Mouse (Mus musculus) E14TG2a.4 (cell line): ENCODE results near the gene Slc39a11.

Experiments
- CTCF ChIP-seq: conservative IDR thresholded peaks from 2 replicates; pipeline ENCODE4 v1.5.1; 2014; ENCODE audit warnings: low read length
- NANOG ChIP-seq: IDR thresholded peaks from 2 replicates; pipeline ENCODE4 v1.6.1; 2014; ENCODE audit warnings: borderline replicate concordance, low read length, mixed read lengths

DNA sequence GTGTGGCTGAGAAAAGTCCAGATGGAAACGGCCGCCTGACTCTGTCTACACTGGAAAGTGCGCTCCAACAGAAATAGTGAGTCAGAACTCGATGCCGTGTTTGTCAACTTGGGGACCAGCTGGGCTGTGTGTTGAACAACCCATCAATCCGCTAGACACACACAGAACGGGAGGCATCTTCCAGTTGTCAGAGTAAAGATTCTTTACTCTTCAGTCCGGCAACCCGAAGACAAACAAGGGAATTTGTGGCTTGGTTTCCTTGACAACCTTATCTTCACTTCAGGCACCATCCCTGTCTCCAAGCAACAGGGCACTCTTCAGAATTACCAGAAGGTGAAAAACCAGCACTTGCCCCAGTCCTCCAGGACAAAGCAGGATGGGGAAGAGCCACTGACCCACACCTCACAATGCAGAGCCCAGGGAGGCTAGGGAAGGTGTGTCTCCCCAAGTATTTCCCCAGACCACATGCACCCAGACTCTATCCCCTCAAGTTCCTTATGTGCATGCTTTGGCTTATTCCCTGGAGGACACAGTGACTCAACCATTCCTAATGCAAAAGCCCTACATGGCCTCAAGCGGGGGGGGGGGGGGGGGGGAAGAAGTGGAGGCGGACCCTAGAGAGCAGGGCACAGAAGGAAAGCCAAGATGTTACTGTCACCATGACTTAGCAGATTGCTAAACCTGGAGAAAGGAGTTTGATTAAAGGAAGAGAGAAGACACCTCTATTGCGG, 297.6 kb downstream of the Slc39a11 start:
- TF ChIP-seq CTCF (no peak), NANOG (no peak)
